Mouse (Mus musculus) heart, postnatal 0 days (tissue): ENCODE results near the gene Gpx4. TPM values are rescaled to one million over a fixed set of nuclear protein-coding genes. Genes with fewer than 3 reads are reported as not detected.
A peak's percentile ranks its signal among the peaks of the same experiment; 100 is the strongest.

Experiments
- ATAC-seq: fragments of 200-750 bp; cut with Nextera tagmentation; 2 replicates; pipeline ENCODE4 v1.8.0; 2017; ENCODE audit warnings: low read depth, moderate number of reproducible peaks, moderate library complexity; ENCODE audit not compliant: insufficient read depth
- DNase-seq: peaks from one replicate; pipeline ENCODE4 v3.0.0-alpha.2; 2016; ENCODE audit warnings: low spot score
- H3K27ac ChIP-seq: fragments of 300-500 bp; sonication (generic); 2 replicates; pipeline ENCODE4 v1.5.1; 2014; ENCODE audit warnings: low read depth, mild to moderate bottlenecking
- H3K27me3 ChIP-seq: fragments of 300-500 bp; sonication (generic); 2 replicates; pipeline ENCODE4 v1.6.1; 2014; ENCODE audit warnings: low read length, mixed read lengths; ENCODE audit not compliant: control insufficient read depth, insufficient read depth
- H3K36me3 ChIP-seq: fragments of 300-500 bp; sonication (generic); replicated peaks from 2 replicates; pipeline ENCODE4 v1.6.1; 2014; ENCODE audit warnings: low read length, mixed read lengths; ENCODE audit not compliant: control insufficient read depth, insufficient read depth
- H3K4me1 ChIP-seq: fragments of 300-500 bp; sonication (generic); 2 replicates; pipeline ENCODE4 v1.6.1; 2014; ENCODE audit warnings: antibody characterized with exemption; ENCODE audit not compliant: control insufficient read depth, insufficient read depth
- H3K4me2 ChIP-seq: fragments of 300-500 bp; sonication (generic); 2 replicates; pipeline ENCODE4 v1.6.1; 2014; ENCODE audit warnings: low read depth, mild to moderate bottlenecking, low read length, moderate library complexity
- H3K4me3 ChIP-seq: fragments of 300-500 bp; sonication (generic); 2 replicates; pipeline ENCODE4 v1.5.1; 2014; ENCODE audit warnings: low read depth, low read length
- H3K9ac ChIP-seq: fragments of 300-500 bp; sonication (generic); replicated peaks from 2 replicates; pipeline ENCODE4 v1.6.1; 2014; ENCODE audit warnings: low read depth, low read length, mixed read lengths
- H3K9me3 ChIP-seq: fragments of 300-500 bp; sonication (generic); replicated peaks from 2 replicates; pipeline ENCODE4 v1.6.1; 2016; ENCODE audit warnings: low read length; ENCODE audit not compliant: control insufficient read depth
- CTCF ChIP-seq: IDR thresholded peaks from 2 replicates; pipeline ENCODE4 v1.5.1; 2016; ENCODE audit warnings: antibody characterized with exemption, control low read depth, low read depth
- EP300 ChIP-seq: IDR thresholded peaks from 2 replicates; pipeline ENCODE4 v1.6.1; 2016; ENCODE audit warnings: antibody characterized with exemption, low read depth
- WGBS: fragments of 180-500 bp; shearing (Covaris S2); extraction: QIAGEN DNeasy Blood & Tissue Kit; methylation state at CpG from one replicate; pipeline ENCODE4 v1.1.7; 2014; 5-methylcytosine and 5-hydroxymethylcytosine counted together
- polyA plus RNA-seq: library from polyadenylated mRNA; unstranded; fragments of >200 nt; fragmentation: Nextera tagmentation; extraction: Ambion mirVana; gene quantifications from 2 replicates; pipeline ENCODE4 v1.2.1, GENCODE M21; 2015
- total RNA-seq: library from RNA; depleted of rRNA; stranded (reverse); fragments of >200 nt; gene quantifications from 2 replicates; pipeline ENCODE4 v1.2.3, GENCODE M21; 2014; ENCODE audit warnings: low replicate concordance; rRNA removed

Gpx4 gene
- 490 and 500 TPM in 2 replicates for total RNA-seq
- polyA plus RNA-seq: 874 and 900 TPM in 2 replicates

- DNase-seq: no peak
- no peak for ATAC-seq
- Histone ChIP-seq H3K27ac (no peak within 1 kb of the TSS), H3K4me1 (no peaks in the 10 kb centered on the region; the same call in none of the 2 replicates), H3K9ac (no peak within 1 kb of the TSS), H3K36me3 (no peaks in the 10 kb centered on the region), H3K27me3 (no peaks in the 10 kb centered on the region), H3K9me3 (no peaks in the 10 kb centered on the region), H3K4me2 (no peak within 1 kb of the TSS), H3K4me3 (no peak within 1 kb of the TSS)
- no peak for TF ChIP-seq EP300
- TF ChIP-seq CTCF: no peak
- 67% methylated on average over 9 of the region's 9 CpGs for WGBS
These were observed at the start of gene Gpx4 for GRCm38 (mm10) chr10:80047041-80047565. Gpx4 (plus strand) TSS chr10:80047166.

- Histone ChIP-seq H3K9me3 (no peaks in the 10 kb centered on the region), H3K27me3 (no peaks in the 10 kb centered on the region), H3K36me3 (peaks cover 28% of the 10 kb centered on the region), H3K4me1 (peaks cover 16% of the 10 kb centered on the region), H3K4me3 (peak overlapping the region; percentile 59), H3K9ac (no peak overlapping the region), H3K27ac (0 out of 2 replicates have a peak overlapping the region, but pooled peaks have one; percentile 18), H3K4me2 (peak overlapping the region; percentile 89)
- ATAC-seq (peak; percentile 17; the same call in 1 of the 2 replicates), DNase-seq (peak; percentile 28)
- TF ChIP-seq EP300 (no peak), CTCF (no peak)
- WGBS: 14% methylated on average over 15 of the region's 15 CpGs
These were observed 49.1 kb upstream of the Gpx4 start for GRCm38 (mm10) chr10:79997819-79998218.

GRCm38 (mm10) chr10:80001945-80002344 is 45.0 kb upstream of the Gpx4 start:
- H3K4me3 ChIP-seq: no peak overlapping the region
- H3K27me3 ChIP-seq: no peaks in the 10 kb centered on the region
- DNase-seq (no peak), ATAC-seq (no peak)
- peaks cover 4% of the 10 kb centered on the region; the same call in 1 of the 2 replicates for H3K36me3 ChIP-seq
- H3K27ac ChIP-seq: no peak overlapping the region
- H3K9me3 ChIP-seq: no peaks in the 10 kb centered on the region
- H3K4me1 ChIP-seq: peaks cover 20% of the 10 kb centered on the region
- 87% methylated on average over 9 of the region's 9 CpGs for WGBS
- no peak overlapping the region for H3K4me2 ChIP-seq
- TF ChIP-seq CTCF: no peak
- no peak for TF ChIP-seq EP300
- no peak overlapping the region for H3K9ac ChIP-seq

- Histone ChIP-seq H3K9me3 (no peaks in the 10 kb centered on the region), H3K9ac (no peak overlapping the region), H3K4me2 (no peak overlapping the region), H3K36me3 (peaks cover 4% of the 10 kb centered on the region; the same call in 1 of the 2 replicates), H3K27me3 (no peaks in the 10 kb centered on the region), H3K4me3 (no peak overlapping the region), H3K27ac (peak overlapping the region; percentile 63), H3K4me1 (peaks cover 11% of the 10 kb centered on the region)
- DNase-seq: no peak
- TF ChIP-seq EP300 (no peak), CTCF (no peak)
- 32% methylated on average over 21 of the region's 21 CpGs for WGBS
- ATAC-seq: no peak
These were observed 44.1 kb upstream of the Gpx4 start for GRCm38 (mm10) chr10:80002829-80003228.

GRCm38 (mm10) chr10:80003374-80004232 is 43.4 kb upstream of the Gpx4 start:
- no peak overlapping the region for H3K4me3 ChIP-seq
- peak; percentile 52 for ATAC-seq
- no peak overlapping the region for H3K4me2 ChIP-seq

More at GRCm38 (mm10) chr10:80003374-80004232, 43.4 kb upstream of the Gpx4 start:
- WGBS: 50% methylated on average over 9 of the region's 9 CpGs
- Histone ChIP-seq H3K27me3 (no peaks in the 10 kb centered on the region), H3K27ac (peak overlapping the region; percentile 63), H3K4me1 (peaks cover 8% of the 10 kb centered on the region; the same call in 1 of the 2 replicates), H3K9ac (no peak overlapping the region), H3K36me3 (peaks cover 9% of the 10 kb centered on the region; the same call in 1 of the 2 replicates), H3K9me3 (no peaks in the 10 kb centered on the region)
- no peak for TF ChIP-seq EP300
- no peak for TF ChIP-seq CTCF
- peak; percentile 43 for DNase-seq
